Mouse (Mus musculus) forebrain, embryonic 16.5 days (tissue): ENCODE data around the gene Olfr748. TPM values are rescaled to one million over a fixed set of nuclear protein-coding genes. Genes with fewer than 3 reads are reported as not detected.

Experiments
- polyA plus RNA-seq: library from polyadenylated mRNA; unstranded; fragments of >200 nt; fragmentation: Nextera tagmentation; extraction: Ambion mirVana; gene quantifications from 2 replicates; pipeline ENCODE4 v1.2.1, GENCODE M21; 2015

Olfr748 gene
- polyA plus RNA-seq, 1 experiment from 2014 or later, result not detected

Other genes with a start within 250 kb of the Olfr748 start
- not detected in 2 replicates for gene Olfr741, start 234.6 kb upstream of the Olfr748 start, polyA plus RNA-seq
- not detected in 2 replicates for gene Olfr742, start 203.8 kb upstream of the Olfr748 start, polyA plus RNA-seq
- gene Olfr743, start 185.5 kb upstream of the Olfr748 start, polyA plus RNA-seq, result not detected in 2 replicates
- not detected in 2 replicates for gene Olfr744, start 92.5 kb upstream of the Olfr748 start, polyA plus RNA-seq
- gene Olfr745, start 68.0 kb upstream of the Olfr748 start, polyA plus RNA-seq, result not detected in 2 replicates
- gene Olfr746, start 60.3 kb upstream of the Olfr748 start, polyA plus RNA-seq, result not detected in 2 replicates
- gene Olfr747, start 14.2 kb upstream of the Olfr748 start, polyA plus RNA-seq, result not detected in 2 replicates
- gene Olfr749, start 37.7 kb downstream of the Olfr748 start, polyA plus RNA-seq, result not detected in 2 replicates
- gene Ttc5, start 78.1 kb downstream of the Olfr748 start, polyA plus RNA-seq, result 124 and 132 TPM in 2 replicates
- not detected in 2 replicates for gene Ccnb1ip1, start 100.4 kb downstream of the Olfr748 start, polyA plus RNA-seq
- gene Parp2, start 100.5 kb downstream of the Olfr748 start, polyA plus RNA-seq, result 53.3 and 56.7 TPM in 2 replicates
- gene Tep1, start 163.2 kb downstream of the Olfr748 start, polyA plus RNA-seq, result 1.1 and 2.2 TPM in 2 replicates
- 0.31 and 0.68 TPM in 2 replicates for gene Klhl33, start 190.1 kb downstream of the Olfr748 start, polyA plus RNA-seq
- gene Osgep, start 217.5 kb downstream of the Olfr748 start, polyA plus RNA-seq, result 140 and 146 TPM in 2 replicates
- 265 and 283 TPM in 2 replicates for gene Apex1, start 217.6 kb downstream of the Olfr748 start, polyA plus RNA-seq
- gene Pip4p1, start 223.5 kb downstream of the Olfr748 start, polyA plus RNA-seq, result 100 and 101 TPM in 2 replicates
- gene Pnp, start 223.7 kb downstream of the Olfr748 start, polyA plus RNA-seq, result 15.8 and 17.2 TPM in 2 replicates
- 3.2 TPM in 1 of 2 replicates, not detected in the other for gene Gm49342, start 237.1 kb downstream of the Olfr748 start, polyA plus RNA-seq
- gene Pnp2, start 248.6 kb downstream of the Olfr748 start, polyA plus RNA-seq, result 0.47 and 0.63 TPM in 2 replicates